Mouse (Mus musculus) liver, embryonic 13.5 days (tissue): ENCODE results near the gene Osbpl3. TPM values are rescaled to one million over a fixed set of nuclear protein-coding genes. Genes with fewer than 3 reads are reported as not detected.

Experiments
- ATAC-seq: fragments of 200-750 bp; cut with Nextera tagmentation; 2 replicates; pipeline ENCODE4 v1.8.0; 2017; ENCODE audit warnings: low read depth, mild to moderate bottlenecking, moderate number of reproducible peaks, moderate library complexity
- DNase-seq: peaks from one replicate; pipeline ENCODE4 v3.0.0; 2022
- H3K27ac ChIP-seq: fragments of 300-500 bp; sonication (generic); 2 replicates; pipeline ENCODE4 v1.5.1; 2015; ENCODE audit warnings: moderate library complexity, mild to moderate bottlenecking, inconsistent platforms
- H3K27me3 ChIP-seq: fragments of 300-500 bp; sonication (generic); 2 replicates; pipeline ENCODE4 v1.6.1; 2015; ENCODE audit warnings: mild to moderate bottlenecking, inconsistent platforms
- H3K36me3 ChIP-seq: fragments of 300-500 bp; sonication (generic); 2 replicates; pipeline ENCODE4 v1.6.1; 2015; ENCODE audit warnings: mild to moderate bottlenecking, inconsistent platforms
- H3K4me1 ChIP-seq: fragments of 300-500 bp; sonication (generic); replicated peaks from 2 replicates; pipeline ENCODE4 v1.6.1; 2015; ENCODE audit warnings: inconsistent platforms
- H3K4me2 ChIP-seq: fragments of 300-500 bp; sonication (generic); 2 replicates; pipeline ENCODE4 v1.6.1; 2015; ENCODE audit warnings: inconsistent platforms, mild to moderate bottlenecking, moderate library complexity
- H3K4me3 ChIP-seq: fragments of 300-500 bp; sonication (generic); replicated peaks from 2 replicates; pipeline ENCODE4 v1.5.1; 2015; ENCODE audit warnings: mild to moderate bottlenecking, inconsistent platforms
- H3K9ac ChIP-seq: fragments of 300-500 bp; sonication (generic); 2 replicates; pipeline ENCODE4 v1.6.1; 2015; ENCODE audit warnings: mild to moderate bottlenecking, inconsistent platforms
- H3K9me3 ChIP-seq: fragments of 300-500 bp; sonication (generic); replicated peaks from 2 replicates; pipeline ENCODE4 v1.6.1; 2016; ENCODE audit warnings: inconsistent platforms
- WGBS: fragments of 180-500 bp; shearing (Covaris S2); methylation state at CpG from one replicate; pipeline ENCODE4 v1.1.7; 2015; ENCODE audit not compliant: insufficient replicate concordance; 5-methylcytosine and 5-hydroxymethylcytosine counted together
- polyA plus RNA-seq: library from polyadenylated mRNA; unstranded; fragments of >200 nt; fragmentation: Nextera tagmentation; extraction: Ambion mirVana; gene quantifications from 2 replicates; pipeline ENCODE4 v1.2.1, GENCODE M21; 2015

Osbpl3 gene
- polyA plus RNA-seq, 1 experiment from 2014 or later = 0.70 TPM

DNA sequence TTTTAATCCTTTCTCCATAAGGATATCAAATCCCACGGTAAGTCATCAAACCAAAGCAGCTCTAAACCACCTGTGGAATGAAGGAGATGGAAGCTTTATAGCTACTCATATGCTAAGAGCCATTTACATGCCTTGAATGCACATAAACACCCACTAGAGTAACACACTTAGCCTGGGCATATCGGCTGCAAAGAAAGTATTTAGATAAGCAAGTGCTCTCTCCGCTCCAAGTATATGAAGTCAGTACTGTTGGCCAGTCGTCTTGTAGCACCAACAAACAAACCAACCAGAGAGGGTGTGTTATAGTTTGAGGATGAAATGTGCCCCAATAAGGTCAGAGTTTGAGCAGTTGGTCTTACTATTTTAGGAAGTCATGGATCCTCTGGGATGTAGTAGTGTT is 31.7 kb downstream of the Osbpl3 start:
- Histone ChIP-seq H3K9ac (no peak overlapping the region), H3K4me2 (no peak overlapping the region), H3K9me3 (no peaks in the 10 kb centered on the region), H3K27me3 (no peaks in the 10 kb centered on the region), H3K36me3 (no peaks in the 10 kb centered on the region), H3K4me3 (no peak overlapping the region), H3K27ac (no peak overlapping the region), H3K4me1 (no peaks in the 10 kb centered on the region)
- ATAC-seq (no peak), DNase-seq (no peak)
- 72% methylated on average over 4 of the region's 4 CpGs for WGBS

DNA sequence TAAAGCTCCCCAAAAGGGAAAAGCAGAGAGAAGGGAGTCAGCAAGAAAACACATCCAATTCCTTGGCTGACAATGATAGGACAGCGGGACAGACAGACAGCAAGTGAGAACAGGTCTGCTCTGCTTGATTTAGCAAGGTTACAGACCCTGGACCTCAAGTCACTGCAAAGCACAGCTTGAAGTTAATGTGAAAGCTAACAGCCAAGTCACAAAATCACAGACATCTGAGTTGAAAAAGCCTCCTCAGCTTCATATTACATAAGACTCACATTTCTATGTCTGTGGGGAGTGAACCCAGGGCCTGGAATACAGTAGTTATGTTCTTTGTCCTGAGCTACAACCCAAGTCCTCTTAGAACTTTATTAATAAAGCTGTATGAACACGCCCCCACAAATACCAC is 35.6 kb downstream of the Osbpl3 start:
- Histone ChIP-seq H3K9ac (no peak overlapping the region), H3K4me1 (no peaks in the 10 kb centered on the region), H3K27me3 (no peaks in the 10 kb centered on the region), H3K27ac (no peak overlapping the region), H3K9me3 (no peaks in the 10 kb centered on the region), H3K4me2 (no peak overlapping the region), H3K36me3 (no peaks in the 10 kb centered on the region), H3K4me3 (no peak overlapping the region)
- ATAC-seq (no peak), DNase-seq (no peak)
- 71% methylated on average over 2 of the region's 2 CpGs for WGBS

DNA sequence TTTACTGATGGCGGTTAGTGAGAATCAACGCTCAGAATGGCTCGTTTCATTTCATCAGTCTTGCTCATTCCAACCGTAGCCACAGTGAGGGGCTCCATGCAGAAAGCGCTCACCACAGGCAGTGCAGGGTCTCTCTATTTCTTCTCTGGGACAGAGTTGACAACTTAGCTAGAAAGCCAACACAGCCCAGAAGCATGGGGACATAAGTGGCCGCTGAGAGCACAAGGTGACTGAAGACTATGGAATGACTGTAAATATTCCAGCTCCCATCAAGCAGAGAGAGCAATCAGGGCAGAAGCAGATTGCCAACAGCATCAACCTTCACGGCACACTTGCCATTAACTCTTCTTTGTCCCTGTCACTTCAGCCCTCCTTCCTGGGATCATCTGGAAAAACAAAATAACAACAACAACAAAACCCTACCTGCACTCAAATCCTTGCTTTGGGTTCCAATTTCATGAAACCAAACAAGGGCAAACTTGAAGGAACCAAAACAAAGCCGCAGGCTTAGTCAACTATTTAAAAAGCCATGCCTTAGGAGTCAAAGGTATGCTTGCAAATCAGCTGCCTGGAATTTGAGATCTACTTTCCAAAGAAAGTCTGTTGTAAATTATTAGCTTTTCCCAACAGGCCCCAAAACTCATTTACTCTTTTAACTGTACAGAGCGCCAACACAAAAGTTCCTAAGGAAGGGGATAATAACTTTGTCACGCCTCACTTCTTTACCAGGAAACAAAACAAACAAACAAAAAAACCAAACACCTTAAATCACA is 36.3 kb downstream of the Osbpl3 start:
- DNase-seq = no peak
- no peak overlapping the region for H3K27ac ChIP-seq
- H3K36me3 ChIP-seq = no peaks in the 10 kb centered on the region
- H3K27me3 ChIP-seq = no peaks in the 10 kb centered on the region
- WGBS = 75% methylated on average over 10 of the region's 10 CpGs
- H3K4me1 ChIP-seq = no peaks in the 10 kb centered on the region
- no peak overlapping the region for H3K4me3 ChIP-seq
- H3K9me3 ChIP-seq = no peaks in the 10 kb centered on the region
- H3K4me2 ChIP-seq = no peak overlapping the region
- H3K9ac ChIP-seq = no peak overlapping the region
- ATAC-seq = no peak

DNA sequence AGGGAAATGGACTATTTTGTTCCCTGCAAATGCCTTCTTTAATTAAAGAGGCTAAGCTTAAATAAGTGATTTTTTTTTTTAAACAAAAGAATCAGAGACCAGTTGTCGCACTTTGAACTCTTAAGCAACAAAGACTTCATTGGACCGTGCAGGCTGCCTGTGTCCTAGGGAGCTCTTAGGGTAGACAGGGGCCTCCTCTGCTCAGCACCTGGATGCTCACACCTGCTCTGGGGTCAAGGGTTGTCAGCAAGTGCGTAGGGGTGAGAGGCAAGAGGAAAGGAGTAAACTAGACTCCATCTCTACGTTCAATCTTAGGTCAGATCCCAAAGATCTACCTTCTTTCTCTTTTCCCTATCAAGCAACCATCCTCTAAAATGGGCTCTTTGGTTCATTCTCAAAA is 37.0 kb downstream of the Osbpl3 start:
- WGBS = 70% methylated on average over 4 of the region's 4 CpGs
- H3K27ac ChIP-seq = no peak overlapping the region
- no peaks in the 10 kb centered on the region for H3K36me3 ChIP-seq
- H3K9me3 ChIP-seq = no peaks in the 10 kb centered on the region
- no peaks in the 10 kb centered on the region for H3K27me3 ChIP-seq
- no peak overlapping the region for H3K9ac ChIP-seq
- ATAC-seq (no peak), DNase-seq (no peak)
- H3K4me3 ChIP-seq = no peak overlapping the region
- H3K4me1 ChIP-seq = no peaks in the 10 kb centered on the region
- H3K4me2 ChIP-seq = no peak overlapping the region

DNA sequence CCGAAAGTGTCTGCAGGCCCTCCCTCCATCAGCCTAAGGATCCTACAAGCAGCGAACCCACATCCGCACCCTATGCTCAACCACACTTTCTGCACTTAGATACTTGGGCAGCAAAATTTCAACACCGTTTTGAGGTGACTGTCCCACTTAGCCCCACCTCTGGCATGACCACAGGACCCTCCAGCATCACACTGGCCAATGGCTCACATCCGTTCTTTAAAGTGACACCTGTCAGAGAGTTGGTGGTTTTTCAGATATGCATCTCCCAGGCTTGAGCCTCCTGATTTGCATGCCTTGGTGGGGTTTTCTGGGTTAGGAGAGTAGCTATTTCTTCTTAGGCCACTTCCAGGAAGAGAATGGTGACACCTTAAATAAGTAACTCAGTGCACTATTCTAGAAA is 39.1 kb downstream of the Osbpl3 start:
- Histone ChIP-seq H3K4me1 (no peaks in the 10 kb centered on the region), H3K27ac (no peak overlapping the region), H3K27me3 (no peaks in the 10 kb centered on the region), H3K4me2 (no peak overlapping the region), H3K4me3 (no peak overlapping the region), H3K36me3 (no peaks in the 10 kb centered on the region), H3K9ac (no peak overlapping the region), H3K9me3 (no peaks in the 10 kb centered on the region)
- WGBS = 74% methylated on average over 5 of the region's 5 CpGs
- ATAC-seq (no peak), DNase-seq (no peak)

DNA sequence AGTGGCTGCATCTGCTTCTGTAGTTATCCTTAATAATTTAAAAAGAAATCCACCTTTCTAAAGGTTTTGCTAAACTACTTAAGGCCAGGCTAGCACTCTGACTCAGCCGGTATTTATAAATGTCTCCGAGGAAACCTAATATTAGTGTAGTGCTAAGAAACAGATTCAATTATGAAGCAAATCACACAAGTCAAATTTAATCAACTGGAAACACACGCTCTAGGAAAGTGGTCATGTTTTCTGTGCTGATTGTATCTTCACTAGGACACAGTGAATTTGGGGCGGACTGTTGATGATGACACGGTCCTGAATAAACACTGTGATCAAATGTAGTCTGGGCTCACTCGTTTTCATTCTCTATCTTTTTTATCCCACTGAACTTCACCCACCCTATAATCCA is 40.6 kb downstream of the Osbpl3 start:
- ATAC-seq = no peak
- Histone ChIP-seq H3K4me3 (no peak overlapping the region), H3K4me2 (no peak overlapping the region), H3K27me3 (no peaks in the 10 kb centered on the region), H3K9ac (no peak overlapping the region), H3K4me1 (no peaks in the 10 kb centered on the region), H3K27ac (no peak overlapping the region), H3K36me3 (no peaks in the 10 kb centered on the region), H3K9me3 (no peaks in the 10 kb centered on the region)
- 64% methylated on average over 6 of the region's 6 CpGs for WGBS
- DNase-seq = no peak

DNA sequence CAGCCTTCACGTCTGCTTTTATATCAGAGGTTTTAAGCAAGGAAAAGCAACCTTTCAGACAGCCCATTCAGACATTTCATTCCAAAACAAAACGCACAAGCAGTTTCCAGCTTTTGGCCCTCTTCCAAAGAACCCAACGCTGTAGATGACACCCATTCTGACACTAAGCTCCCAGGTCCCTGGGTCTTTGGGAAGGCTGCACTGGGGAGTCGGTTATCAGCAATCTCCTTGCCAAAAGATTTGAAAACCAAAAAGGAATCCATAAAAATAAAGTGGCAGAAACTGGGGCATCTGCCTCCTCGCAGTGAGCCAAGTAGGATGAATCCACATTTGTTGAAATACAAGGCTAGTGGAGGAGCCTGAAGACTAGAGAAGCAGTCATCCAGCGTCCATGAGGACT is 41.5 kb downstream of the Osbpl3 start:
- H3K36me3 ChIP-seq = no peaks in the 10 kb centered on the region

DNA sequence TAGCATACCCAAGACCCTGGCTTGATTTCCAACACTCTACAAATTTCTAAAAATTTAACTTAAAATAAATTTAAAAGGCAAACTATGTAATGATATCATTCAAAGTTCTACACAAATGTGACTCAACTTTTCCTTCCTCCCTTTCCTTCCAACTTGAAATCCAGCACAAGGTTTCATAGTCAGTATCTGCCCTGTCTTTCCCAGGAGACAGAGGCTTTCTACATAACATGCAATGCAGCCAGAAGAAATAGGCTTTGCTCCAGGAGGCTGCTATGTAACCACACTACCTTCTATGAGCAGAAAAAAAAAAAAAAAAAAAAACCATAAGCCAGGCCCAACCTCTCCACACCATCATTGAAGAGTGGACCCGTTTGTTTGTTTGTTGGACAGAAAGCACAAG is 42.6 kb downstream of the Osbpl3 start:
- 70% methylated on average over 1 of the region's 1 CpGs for WGBS
- Histone ChIP-seq H3K27ac (no peak overlapping the region), H3K27me3 (no peaks in the 10 kb centered on the region), H3K36me3 (no peaks in the 10 kb centered on the region), H3K4me2 (no peak overlapping the region), H3K9ac (no peak overlapping the region), H3K4me1 (no peaks in the 10 kb centered on the region), H3K9me3 (no peaks in the 10 kb centered on the region), H3K4me3 (no peak overlapping the region)
- ATAC-seq (no peak), DNase-seq (no peak)

More for the DNA sequence above, 41.5 kb downstream of the Osbpl3 start:
- no peaks in the 10 kb centered on the region for H3K27me3 ChIP-seq
- 67% methylated on average over 6 of the region's 6 CpGs for WGBS
- no peak overlapping the region for H3K4me3 ChIP-seq
- ATAC-seq = no peak
- no peak overlapping the region for H3K27ac ChIP-seq
- no peak for DNase-seq
- no peaks in the 10 kb centered on the region for H3K4me1 ChIP-seq
- H3K9me3 ChIP-seq = no peaks in the 10 kb centered on the region
- no peak overlapping the region for H3K4me2 ChIP-seq
- H3K9ac ChIP-seq = no peak overlapping the region

DNA sequence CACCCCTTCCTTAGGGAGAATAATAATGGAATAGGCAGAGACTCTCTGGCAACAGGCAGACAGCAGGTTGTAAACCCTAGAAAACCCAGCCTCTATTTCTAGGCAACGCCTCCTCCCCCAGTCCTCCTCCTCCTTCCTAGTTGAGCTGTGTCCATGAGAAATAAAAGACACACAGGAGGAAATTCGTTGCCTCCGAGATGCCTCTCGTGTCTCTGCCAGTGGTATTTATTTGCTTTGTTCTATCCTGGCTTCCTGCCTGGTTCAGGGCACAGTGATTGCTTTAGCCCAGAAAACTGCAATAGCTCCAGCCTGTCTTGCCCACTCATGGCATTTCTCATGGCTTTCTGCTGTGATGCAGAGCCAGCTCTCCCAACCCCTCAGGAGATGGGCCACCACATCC is 43.8 kb downstream of the Osbpl3 start:
- Histone ChIP-seq H3K4me1 (no peaks in the 10 kb centered on the region), H3K36me3 (no peaks in the 10 kb centered on the region), H3K4me3 (no peak overlapping the region), H3K9ac (no peak overlapping the region), H3K27ac (no peak overlapping the region), H3K9me3 (no peaks in the 10 kb centered on the region), H3K4me2 (no peak overlapping the region), H3K27me3 (no peaks in the 10 kb centered on the region)
- WGBS = 65% methylated on average over 4 of the region's 4 CpGs
- DNase-seq = no peak
- ATAC-seq = no peak

DNA sequence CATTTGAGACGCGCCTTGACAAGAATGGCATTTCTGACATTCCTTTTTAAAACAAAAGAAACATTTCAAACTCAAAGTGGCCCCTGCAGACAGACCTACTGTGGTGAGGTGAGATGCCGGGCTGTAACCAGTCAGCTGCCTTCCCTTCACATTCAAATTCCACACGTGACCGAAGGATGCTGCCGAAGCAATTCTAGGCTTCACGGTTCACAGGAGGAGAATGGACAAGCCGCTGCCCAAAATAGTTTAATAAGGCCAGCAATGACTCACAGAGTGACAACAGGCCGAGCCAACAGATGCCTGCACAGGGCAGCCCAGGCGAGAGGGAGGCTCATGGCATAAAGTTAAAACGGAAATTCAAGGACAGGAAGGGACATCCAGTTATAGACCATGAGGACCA is 51.3 kb downstream of the Osbpl3 start:
- H3K4me1 ChIP-seq = no peaks in the 10 kb centered on the region
- H3K27me3 ChIP-seq = no peaks in the 10 kb centered on the region
- no peak overlapping the region for H3K9ac ChIP-seq
- DNase-seq = no peak
- H3K4me2 ChIP-seq = no peak overlapping the region
- H3K27ac ChIP-seq = no peak overlapping the region
- H3K9me3 ChIP-seq = no peaks in the 10 kb centered on the region
- 73% methylated on average over 11 of the region's 11 CpGs for WGBS
- no peak overlapping the region for H3K4me3 ChIP-seq
- no peak for ATAC-seq
- H3K36me3 ChIP-seq = no peaks in the 10 kb centered on the region

DNA sequence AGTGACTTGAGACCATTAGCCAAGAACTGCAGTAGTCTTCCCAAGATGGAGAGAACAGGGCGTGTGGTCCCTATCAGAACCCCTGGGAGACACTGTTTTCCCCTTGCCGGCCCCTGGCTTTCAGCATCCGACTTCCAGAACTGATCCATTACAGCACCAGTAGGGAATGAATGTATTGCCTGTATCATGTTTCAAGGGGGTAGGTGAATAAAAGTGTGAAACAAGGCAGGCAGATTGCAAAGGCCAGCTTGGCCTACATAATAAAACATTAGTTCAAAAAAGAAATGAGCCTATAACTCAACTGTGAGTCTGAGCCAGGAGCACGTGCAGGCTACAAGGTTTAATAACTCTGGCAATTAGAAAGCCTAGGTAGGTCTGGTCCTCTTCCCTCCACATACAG is 52.5 kb downstream of the Osbpl3 start:
- H3K4me2 ChIP-seq = no peak overlapping the region
- H3K27me3 ChIP-seq = no peaks in the 10 kb centered on the region
- no peak for ATAC-seq
- 76% methylated on average over 4 of the region's 4 CpGs for WGBS
- H3K9ac ChIP-seq = no peak overlapping the region
- no peaks in the 10 kb centered on the region for H3K36me3 ChIP-seq
- H3K4me3 ChIP-seq = no peak overlapping the region
- H3K27ac ChIP-seq = no peak overlapping the region
- no peaks in the 10 kb centered on the region for H3K4me1 ChIP-seq
- no peak for DNase-seq
- no peaks in the 10 kb centered on the region for H3K9me3 ChIP-seq

DNA sequence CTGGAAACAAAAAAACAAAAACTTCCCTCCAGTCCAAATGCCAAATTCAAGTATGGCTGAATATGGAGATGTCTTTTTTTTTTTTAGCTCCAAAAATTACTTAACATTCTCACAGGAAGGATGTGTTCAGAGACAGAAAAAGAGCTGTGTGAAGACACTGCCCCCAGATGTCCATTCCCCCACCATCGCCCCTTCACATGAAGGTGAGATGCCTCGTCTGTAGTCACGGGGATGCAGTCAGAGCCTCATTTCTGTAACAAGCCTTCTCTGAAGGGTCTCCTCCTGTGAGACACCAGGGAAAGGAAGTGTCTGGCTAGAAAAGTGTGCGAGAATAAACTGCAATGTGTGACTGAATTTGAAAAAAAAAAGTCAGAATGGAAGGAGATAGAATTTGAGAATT is 53.1 kb downstream of the Osbpl3 start:
- ATAC-seq = no peak
- no peak overlapping the region for H3K9ac ChIP-seq
- H3K27me3 ChIP-seq = no peaks in the 10 kb centered on the region
- no peak overlapping the region for H3K27ac ChIP-seq
- DNase-seq = no peak
- H3K4me2 ChIP-seq = no peak overlapping the region
- H3K36me3 ChIP-seq = no peaks in the 10 kb centered on the region
- 60% methylated on average over 4 of the region's 4 CpGs for WGBS
- H3K4me1 ChIP-seq = no peaks in the 10 kb centered on the region
- no peak overlapping the region for H3K4me3 ChIP-seq
- H3K9me3 ChIP-seq = no peaks in the 10 kb centered on the region
